8 mouse cellular contexts compared by ENCODE assay signal in genomic region chr3:88191820-88192616, GRCm38 (mm10). TPM values are rescaled to one million over a fixed set of nuclear protein-coding genes. Genes with fewer than 3 reads are reported as not detected.
DNase-seq lines count a peak whose midpoint lies in the region; TF ChIP-seq lines count a peak whose summit lies in the region.

No protein-coding gene starts in this region.

- peak; percentile 56 for DNase-seq in heart, postnatal 4 days
- DNase-seq in heart, adult 9 months (ENCODE audit: low spot score in 2 of 2) = no peak
- DNase-seq in CH12.LX (ENCODE audit: extremely low read depth) = peak; percentile 38
- DNase-seq in cerebellum, adult 2 months = peak; percentile 67 to 72
- DNase-seq in forelimb bud, embryonic 11.5 days (ENCODE audit: low read depth, low spot score) = peak; percentile 72
- DNase-seq in lung, postnatal 10 days = peak; percentile 57
- peak; percentile 60 for DNase-seq in splenic B cell, adult 2 months (ENCODE audit: low read depth, low spot score)
- DNase-seq in urinary bladder, adult 18-20 months (ENCODE audit: low spot score in 2 of 2) = no peak

- in situ Hi-C loops in CH12.LX (cut with MboI; ENCODE audit: low pct_ligation_motif_present, low pct_unique_long_range_greater_than_20kb, low sequenced_read_pairs) = loop anchor here (5.0 kb wide), 1 partner anchor 50 kb away; no protein-coding TSS in a partner anchor

- dilution Hi-C loops in CH12.LX (cut with MboI; ENCODE audit: extremely low pct_ligation_motif_present, extremely low pct_unique_long_range_greater_than_20kb, low sequenced_read_pairs) = no loop called here

- no peaks in the 10 kb centered on the region for H3K36me3 ChIP-seq in CH12.LX (replicated peaks in 1 of 2; ENCODE audit: control insufficient read depth in 1 of 2, insufficient read depth in 1 of 2, low read length in 1 of 2)
- H3K36me3 ChIP-seq in splenic B cell, adult 2 months (ENCODE audit: control insufficient read depth, insufficient read depth, low read length, poor library complexity, severe bottlenecking) = no peaks in the 10 kb centered on the region

- peaks cover 39% of the 10 kb centered on the region for H3K27me3 ChIP-seq in CH12.LX (replicated peaks)
- no peaks in the 10 kb centered on the region for H3K27me3 ChIP-seq in cerebellum, adult 2 months (ENCODE audit: control insufficient read depth, insufficient read depth, low read length)
- no peaks in the 10 kb centered on the region for H3K27me3 ChIP-seq in splenic B cell, adult 2 months (ENCODE audit: control insufficient read depth, insufficient read depth, low read length, poor library complexity, severe bottlenecking)

- no peaks in the 10 kb centered on the region for H3K79me2 ChIP-seq in CH12.LX (replicated peaks; ENCODE audit: control insufficient read depth, extremely low read depth, insufficient read depth, poor library complexity, severe bottlenecking)

- peak; percentile 79 for TF ChIP-seq RAD21 in CH12.LX (IDR thresholded peaks at IDR 0.05; ENCODE audit: low read depth, low read length)

- no peak overlapping the region for H3K4me3 ChIP-seq in CH12.LX (replicated peaks in 1 of 3; ENCODE audit: low read depth in 2 of 3, low read length in 2 of 3, poor library complexity in 1 of 3)
- no peak overlapping the region for H3K4me3 ChIP-seq in cerebellum, adult 2 months (replicated peaks; ENCODE audit: insufficient read depth, low read depth, low read length)

- H3K4me2 ChIP-seq in CH12.LX (ENCODE audit: insufficient read depth, low read depth, poor library complexity, severe bottlenecking) = no peak overlapping the region

- H3K4me1 ChIP-seq in CH12.LX (ENCODE audit: control insufficient read depth in 1 of 2, insufficient read depth in 2 of 2) = peaks cover 2 to 12% of the 10 kb centered on the region in 2 experiments; a peak in 2 of 4 replicates
- no peaks in the 10 kb centered on the region for H3K4me1 ChIP-seq in cerebellum, adult 2 months (ENCODE audit: control insufficient read depth, insufficient read depth, low read length)

- TF ChIP-seq CTCF in CH12.LX (conservative IDR thresholded peaks at IDR 0.05 in 1 of 2, IDR thresholded peaks at IDR 0.05 in 1 of 2; ENCODE audit: low read depth in 2 of 2, low read length in 2 of 2) = peak; percentile 93 to 94
- peak; percentile 95 for TF ChIP-seq CTCF in cerebellum, adult 2 months (IDR thresholded peaks at IDR 0.05; ENCODE audit: borderline replicate concordance, insufficient read depth, low read depth, low read length)

- H3K9me3 ChIP-seq in CH12.LX (replicated peaks; ENCODE audit: low read length) = peaks cover 3% of the 10 kb centered on the region

- no peak overlapping the region for H3K27ac ChIP-seq in CH12.LX (ENCODE audit: insufficient read depth, low read depth)
- H3K27ac ChIP-seq in cerebellum, adult 2 months (ENCODE audit: insufficient read depth, low read length) = no peak overlapping the region

- no peak for TF ChIP-seq EP300 in CH12.LX (IDR thresholded peaks at IDR 0.05; ENCODE audit: low read length)

- WGBS in cerebellum, adult 2 months = 25% methylated on average over 9 of the region's 9 CpGs

- H3K9ac ChIP-seq in CH12.LX (ENCODE audit: insufficient read depth, low read depth) = no peak overlapping the region

- TF ChIP-seq POLR2A in CH12.LX (IDR thresholded peaks at IDR 0.05; ENCODE audit: low read depth, low read length) = no peak
- TF ChIP-seq POLR2A in cerebellum, adult 2 months (IDR thresholded peaks at IDR 0.05; ENCODE audit: borderline replicate concordance, insufficient read depth, low read length) = no peak

TF ChIP-seq in CH12.LX, 34 proteins besides CTCF, POLR2A, EP300 and RAD21:
- TF ChIP-seq NELFE (IDR thresholded peaks at IDR 0.05; ENCODE audit: low read depth, low read length) = no peak; the same call in 1 of the 2 replicates
- TF ChIP-seq MXI1 (IDR thresholded peaks at IDR 0.05; ENCODE audit: low read depth, low read length) = no peak
- TF ChIP-seq HCFC1 (IDR thresholded peaks at IDR 0.05; ENCODE audit: low read depth, low read length) = no peak
- no peak for TF ChIP-seq UBTF (IDR thresholded peaks at IDR 0.05; ENCODE audit: low read depth, low read length)
- no peak for TF ChIP-seq USF2 (conservative IDR thresholded peaks at IDR 0.05; ENCODE audit: low read depth, low read length)
- no peak for TF ChIP-seq ELF1 (IDR thresholded peaks at IDR 0.05; ENCODE audit: low read depth, low read length)
- 0 out of 2 replicates have a peak, but pooled peaks have one; percentile 22 for TF ChIP-seq ZC3H11A (IDR thresholded peaks at IDR 0.05; ENCODE audit: low read depth, low read length)
- TF ChIP-seq CHD1 (IDR thresholded peaks at IDR 0.05; ENCODE audit: low read depth, low read length) = no peak
- peak; percentile 88 for TF ChIP-seq SMC3 (IDR thresholded peaks at IDR 0.05; ENCODE audit: low read depth, low read length)

RNA-seq across cellular contexts. Expression of gene Mef2d, which starts 49.8 kb away (rescaled TPM):
- total RNA-seq in heart, postnatal 4 days (2021) = 100 to 1,000 TPM; 115 to 120 TPM
- total RNA-seq in CH12.LX (2012; rRNA removed) (10.9 and 11.0 TPM in 2 replicates), CH12.LX (2014; rRNA removed) (4.3 and 4.8 TPM in 2 replicates)
- polyA plus RNA-seq in CH12.LX (2012; ENCODE audit: insufficient read length, low read depth) = 51.2 and 75.8 TPM in 2 replicates
- 102 and 116 TPM in 2 replicates for polyA plus RNA-seq in cerebellum, adult 2 months (2012; rRNA removed)

Comparison
In these comparisons a context has a peak if more than half of its experiments do, and no peak if none do; other contexts are left out.
1. DNase-seq: peak in heart, postnatal 4 days (single experiment), CH12.LX (single experiment), cerebellum, adult 2 months (2 of 2), forelimb bud, embryonic 11.5 days (single experiment), lung, postnatal 10 days (single experiment) and splenic B cell, adult 2 months (single experiment); none in heart, adult 9 months (0 of 2) and urinary bladder, adult 18-20 months (0 of 2).
2. RNA of gene Mef2d, which starts 49.8 kb away (total RNA-seq): 115 to 120 TPM in heart, postnatal 4 days; 4.3 to 11.0 TPM in CH12.LX; every median in the first group is over 4 times any median in the second.